7 mouse cellular contexts compared by ENCODE assay signal in genomic region chr14:77141324-77142282, GRCm38 (mm10). TPM values are rescaled to one million over a fixed set of nuclear protein-coding genes. Genes with fewer than 3 reads are reported as not detected.
DNase-seq lines count a peak whose midpoint lies in the region; ATAC-seq lines count a peak whose summit lies in the region.

No protein-coding gene starts in this region.

- H3K27ac ChIP-seq in forebrain, embryonic 16.5 days (ENCODE audit: low read length), result peak overlapping the region; percentile 47
- H3K27ac ChIP-seq in hindbrain, embryonic 11.5 days (ENCODE audit: low read depth, low read length), result peak overlapping the region; percentile 31; the same call in 1 of the 2 replicates
- no peak overlapping the region for H3K27ac ChIP-seq in midbrain, embryonic 10.5 days (replicated peaks)

- H3K9ac ChIP-seq in forebrain, embryonic 16.5 days (replicated peaks; ENCODE audit: low read depth, low read length), result no peak overlapping the region
- H3K9ac ChIP-seq in hindbrain, embryonic 11.5 days (ENCODE audit: low read depth, low read length), result no peak overlapping the region

- 25% methylated on average over 17 of the region's 17 CpGs for WGBS in forebrain, embryonic 16.5 days
- WGBS in hindbrain, embryonic 11.5 days, result 32% methylated on average over 16 of the region's 17 CpGs
- WGBS in midbrain, embryonic 10.5 days, result 40% methylated on average over 17 of the region's 17 CpGs

- H3K9me3 ChIP-seq in forebrain, embryonic 16.5 days (ENCODE audit: control insufficient read depth, low read length), result no peaks in the 10 kb centered on the region
- no peaks in the 10 kb centered on the region for H3K9me3 ChIP-seq in hindbrain, embryonic 11.5 days (ENCODE audit: control insufficient read depth, low read length)
- no peaks in the 10 kb centered on the region for H3K9me3 ChIP-seq in midbrain, embryonic 10.5 days (replicated peaks)

- peak; percentile 95 for DNase-seq in NIH3T3 (ENCODE audit: low read depth)
- DNase-seq in c-Kit-positive CD71-positive TER-119-positive erythroid progenitor cells, embryonic 14.5 days (ENCODE audit: low spot score), result peak; percentile 76
- DNase-seq in hindbrain, embryonic 11.5 days (ENCODE audit: low spot score), result peak; percentile 91
- peak; percentile 63 to 88 for DNase-seq in layer of hippocampus, postnatal 14 days (ENCODE audit: low spot score in 2 of 2)
- DNase-seq in midbrain, embryonic 10.5 days (ENCODE audit: low spot score), result peak; percentile 72
- peak; percentile 40 for DNase-seq in spleen, adult 12 weeks (ENCODE audit: low spot score)

- H3K4me3 ChIP-seq in forebrain, embryonic 16.5 days (replicated peaks; ENCODE audit: low read length), result no peak overlapping the region
- no peak overlapping the region for H3K4me3 ChIP-seq in hindbrain, embryonic 11.5 days (ENCODE audit: low read depth, low read length)
- H3K4me3 ChIP-seq in midbrain, embryonic 10.5 days, result no peak overlapping the region

- H3K4me2 ChIP-seq in forebrain, embryonic 16.5 days (ENCODE audit: low read length), result no peak overlapping the region
- H3K4me2 ChIP-seq in hindbrain, embryonic 11.5 days (replicated peaks; ENCODE audit: low read depth, low read length), result no peak overlapping the region

- H3K4me1 ChIP-seq in forebrain, embryonic 16.5 days (replicated peaks; ENCODE audit: control insufficient read depth, insufficient read depth, low read length), result peaks cover 7% of the 10 kb centered on the region
- H3K4me1 ChIP-seq in hindbrain, embryonic 11.5 days (replicated peaks; ENCODE audit: control insufficient read depth, insufficient read depth, low read length), result no peaks in the 10 kb centered on the region; the same call in 1 of the 2 replicates
- 0 out of 2 replicates have a peak, but pooled peaks cover 3% of the 10 kb centered on the region for H3K4me1 ChIP-seq in midbrain, embryonic 10.5 days

- H3K27me3 ChIP-seq in forebrain, embryonic 16.5 days (replicated peaks; ENCODE audit: control insufficient read depth, insufficient read depth, low read length), result no peaks in the 10 kb centered on the region
- no peaks in the 10 kb centered on the region for H3K27me3 ChIP-seq in hindbrain, embryonic 11.5 days (ENCODE audit: control insufficient read depth, insufficient read depth, low read length)
- no peaks in the 10 kb centered on the region for H3K27me3 ChIP-seq in midbrain, embryonic 10.5 days (ENCODE audit: low read depth, poor library complexity, severe bottlenecking)

- no peaks in the 10 kb centered on the region for H3K36me3 ChIP-seq in forebrain, embryonic 16.5 days (ENCODE audit: control insufficient read depth, insufficient read depth)
- H3K36me3 ChIP-seq in hindbrain, embryonic 11.5 days (ENCODE audit: control insufficient read depth, insufficient read depth, low read length), result no peaks in the 10 kb centered on the region
- no peaks in the 10 kb centered on the region for H3K36me3 ChIP-seq in midbrain, embryonic 10.5 days

- peak; percentile 90 for ATAC-seq in forebrain, embryonic 16.5 days
- peak; percentile 73; the same call in 1 of the 2 replicates for ATAC-seq in hindbrain, embryonic 11.5 days (ENCODE audit: low FRiP score)

RNA-seq across cellular contexts. Expression of gene Enox1, which starts 15.0 kb away (rescaled TPM):
- polyA plus RNA-seq in forebrain, embryonic 16.5 days (2015; fragmentation: Nextera tagmentation; extraction: Ambion mirVana), result 64.4 and 65.7 TPM in 2 replicates
- 17.3 and 18.3 TPM in 2 replicates for polyA plus RNA-seq in hindbrain, embryonic 11.5 days (2014; fragmentation: Nextera tagmentation; extraction: Ambion mirVana)
- total RNA-seq in layer of hippocampus, postnatal 14 days (2021), result 10 to 100 TPM; 60.2 TPM
- 9.7 and 14.4 TPM in 2 replicates for polyA plus RNA-seq in midbrain, embryonic 10.5 days (2016; fragmentation: Nextera tagmentation; extraction: Ambion mirVana)

Comparison
In these comparisons a context has a peak if more than half of its experiments do, and no peak if none do; other contexts are left out.
1. DNase-seq: peak in every context shown above with its lines; median percentile 95 in NIH3T3; 91 in hindbrain, embryonic 11.5 days; 76 in c-Kit-positive CD71-positive TER-119-positive erythroid progenitor cells, embryonic 14.5 days; 76 in layer of hippocampus, postnatal 14 days; 72 in midbrain, embryonic 10.5 days; 40 in spleen, adult 12 weeks.